Mouse (Mus musculus): ENCODE data around the gene Notch2. TPM values are rescaled to one million over a fixed set of nuclear protein-coding genes. Genes with fewer than 3 reads are reported as not detected.

The Notch2 gene
- polyA plus RNA-seq (2015; fragmentation: Nextera tagmentation; extraction: Ambion mirVana) = 11.9 and 12.1 TPM in 2 replicates

GRCm38 (mm10) chr3:98013401-98014281 is at the start of gene Notch2:
Notch2 (plus strand) TSS chr3:98013527.
- Histone ChIP-seq H3K27ac (replicated peaks) (peak within 1 kb of the TSS; percentile 95), H3K4me3 (peak within 1 kb of the TSS; percentile 77), H3K27me3 (replicated peaks) (peaks cover 5% of the 10 kb centered on the region), H3K9me3 (no peaks in the 10 kb centered on the region), H3K36me3 (no peaks in the 10 kb centered on the region), H3K9ac (peak within 1 kb of the TSS; percentile 96), H3K4me1 (peaks cover 46% of the 10 kb centered on the region), H3K4me2 (peak within 1 kb of the TSS; percentile 75)
- WGBS = under 1% methylated on average over 90 of the region's 95 CpGs
- peak; percentile 70 for ATAC-seq (ENCODE audit: extremely low read depth, insufficient number of reproducible peaks, low FRiP score, low TSS enrichment)

GRCm38 (mm10) chr3:97964878-97965353 is 48.4 kb upstream of the Notch2 start:
- Histone ChIP-seq H3K4me3 (no peak overlapping the region), H3K27ac (replicated peaks) (no peak overlapping the region), H3K9me3 (no peaks in the 10 kb centered on the region), H3K4me2 (peak overlapping the region; percentile 21), H3K36me3 (no peaks in the 10 kb centered on the region), H3K4me1 (peaks cover 34% of the 10 kb centered on the region), H3K9ac (no peak overlapping the region), H3K27me3 (replicated peaks) (peaks cover 20% of the 10 kb centered on the region)
- WGBS = 38% methylated on average over 14 of the region's 14 CpGs
- ATAC-seq (ENCODE audit: extremely low read depth, insufficient number of reproducible peaks, low FRiP score, low TSS enrichment) = no peak

- WGBS = 59% methylated on average over 2 of the region's 2 CpGs
- Histone ChIP-seq H3K4me3 (no peak overlapping the region), H3K27me3 (replicated peaks) (peaks cover 33% of the 10 kb centered on the region), H3K27ac (replicated peaks) (no peak overlapping the region), H3K9ac (no peak overlapping the region), H3K4me2 (no peak overlapping the region), H3K36me3 (no peaks in the 10 kb centered on the region), H3K4me1 (peaks cover 27% of the 10 kb centered on the region), H3K9me3 (no peaks in the 10 kb centered on the region)
- no peak for ATAC-seq (ENCODE audit: extremely low read depth, insufficient number of reproducible peaks, low FRiP score, low TSS enrichment)
Observed at GRCm38 (mm10) chr3:97967627-97968026, 45.7 kb upstream of the Notch2 start.

GRCm38 (mm10) chr3:97968191-97968590 is 45.1 kb upstream of the Notch2 start:
- no peak overlapping the region for H3K27ac ChIP-seq (replicated peaks)
- WGBS = 48% methylated on average over 2 of the region's 2 CpGs
- no peaks in the 10 kb centered on the region for H3K36me3 ChIP-seq
- H3K27me3 ChIP-seq (replicated peaks) = peaks cover 35% of the 10 kb centered on the region
- H3K4me1 ChIP-seq = peaks cover 25% of the 10 kb centered on the region
- no peak overlapping the region for H3K4me3 ChIP-seq
- no peak overlapping the region for H3K4me2 ChIP-seq
- no peak for ATAC-seq (ENCODE audit: extremely low read depth, insufficient number of reproducible peaks, low FRiP score, low TSS enrichment)
- H3K9ac ChIP-seq = no peak overlapping the region
- no peaks in the 10 kb centered on the region for H3K9me3 ChIP-seq

- Histone ChIP-seq H3K9me3 (no peaks in the 10 kb centered on the region), H3K4me2 (no peak overlapping the region), H3K27ac (replicated peaks) (no peak overlapping the region), H3K4me1 (peaks cover 25% of the 10 kb centered on the region), H3K4me3 (no peak overlapping the region), H3K36me3 (no peaks in the 10 kb centered on the region), H3K9ac (no peak overlapping the region), H3K27me3 (replicated peaks) (peaks cover 36% of the 10 kb centered on the region)
- no peak for ATAC-seq (ENCODE audit: extremely low read depth, insufficient number of reproducible peaks, low FRiP score, low TSS enrichment)
- WGBS = 51% methylated on average over 1 of the region's 1 CpGs
Observed at GRCm38 (mm10) chr3:97969019-97969418, 44.3 kb upstream of the Notch2 start.

GRCm38 (mm10) chr3:97971117-97971516 is 42.2 kb upstream of the Notch2 start:
- Histone ChIP-seq H3K4me1 (peaks cover 14% of the 10 kb centered on the region; the same call in 1 of the 2 replicates), H3K4me3 (no peak overlapping the region), H3K36me3 (no peaks in the 10 kb centered on the region), H3K4me2 (no peak overlapping the region), H3K9ac (no peak overlapping the region), H3K9me3 (no peaks in the 10 kb centered on the region), H3K27ac (replicated peaks) (no peak overlapping the region), H3K27me3 (replicated peaks) (peaks cover 32% of the 10 kb centered on the region)
- 34% methylated on average over 7 of the region's 7 CpGs for WGBS
- ATAC-seq (ENCODE audit: extremely low read depth, insufficient number of reproducible peaks, low FRiP score, low TSS enrichment) = 0 out of 2 replicates have a peak, but pooled peaks have one; percentile 51

GRCm38 (mm10) chr3:97972200-97972599 is 41.1 kb upstream of the Notch2 start:
- Histone ChIP-seq H3K36me3 (no peaks in the 10 kb centered on the region), H3K4me3 (no peak overlapping the region), H3K27me3 (replicated peaks) (peaks cover 28% of the 10 kb centered on the region), H3K27ac (replicated peaks) (no peak overlapping the region), H3K9me3 (no peaks in the 10 kb centered on the region), H3K4me2 (no peak overlapping the region), H3K4me1 (peaks cover 19% of the 10 kb centered on the region; the same call in 1 of the 2 replicates), H3K9ac (no peak overlapping the region)
- 28% methylated on average over 5 of the region's 5 CpGs for WGBS
- ATAC-seq (ENCODE audit: extremely low read depth, insufficient number of reproducible peaks, low FRiP score, low TSS enrichment) = no peak

- H3K27me3 ChIP-seq (replicated peaks) = peaks cover 28% of the 10 kb centered on the region
- H3K4me2 ChIP-seq = no peak overlapping the region
- H3K4me3 ChIP-seq = no peak overlapping the region
- 56% methylated on average over 4 of the region's 4 CpGs for WGBS
- no peaks in the 10 kb centered on the region for H3K36me3 ChIP-seq
- no peak overlapping the region for H3K9ac ChIP-seq
- peaks cover 25% of the 10 kb centered on the region; the same call in 1 of the 2 replicates for H3K4me1 ChIP-seq
- H3K27ac ChIP-seq (replicated peaks) = no peak overlapping the region
- ATAC-seq (ENCODE audit: extremely low read depth, insufficient number of reproducible peaks, low FRiP score, low TSS enrichment) = no peak
- no peaks in the 10 kb centered on the region for H3K9me3 ChIP-seq
Observed at GRCm38 (mm10) chr3:97972707-97973106, 40.6 kb upstream of the Notch2 start.

GRCm38 (mm10) chr3:97973306-97973705 is 40.0 kb upstream of the Notch2 start:
- no peak overlapping the region for H3K4me3 ChIP-seq
- H3K36me3 ChIP-seq = no peaks in the 10 kb centered on the region
- H3K9ac ChIP-seq = no peak overlapping the region
- no peaks in the 10 kb centered on the region for H3K9me3 ChIP-seq
- H3K4me2 ChIP-seq = no peak overlapping the region
- peaks cover 21% of the 10 kb centered on the region; the same call in 1 of the 2 replicates for H3K4me1 ChIP-seq
- WGBS = 51% methylated on average over 2 of the region's 2 CpGs
- no peak overlapping the region for H3K27ac ChIP-seq (replicated peaks)
- ATAC-seq (ENCODE audit: extremely low read depth, insufficient number of reproducible peaks, low FRiP score, low TSS enrichment) = no peak
- peaks cover 28% of the 10 kb centered on the region for H3K27me3 ChIP-seq (replicated peaks)

- Histone ChIP-seq H3K4me2 (no peak overlapping the region), H3K27me3 (replicated peaks) (peaks cover 36% of the 10 kb centered on the region), H3K27ac (replicated peaks) (no peak overlapping the region), H3K36me3 (no peaks in the 10 kb centered on the region), H3K4me1 (peaks cover 19% of the 10 kb centered on the region; the same call in 1 of the 2 replicates), H3K4me3 (no peak overlapping the region), H3K9ac (no peak overlapping the region), H3K9me3 (no peaks in the 10 kb centered on the region)
- ATAC-seq (ENCODE audit: extremely low read depth, insufficient number of reproducible peaks, low FRiP score, low TSS enrichment) = no peak
- 71% methylated on average over 6 of the region's 6 CpGs for WGBS
Observed at GRCm38 (mm10) chr3:97974197-97974770, 39.0 kb upstream of the Notch2 start.

- Histone ChIP-seq H3K9me3 (no peaks in the 10 kb centered on the region), H3K27ac (replicated peaks) (no peak overlapping the region)
- 48% methylated on average over 6 of the region's 6 CpGs for WGBS
Observed at GRCm38 (mm10) chr3:97976706-97977105, 36.6 kb upstream of the Notch2 start.

More at GRCm38 (mm10) chr3:97976706-97977105, 36.6 kb upstream of the Notch2 start:
- Histone ChIP-seq H3K4me2 (no peak overlapping the region), H3K9ac (no peak overlapping the region), H3K36me3 (no peaks in the 10 kb centered on the region), H3K4me3 (no peak overlapping the region), H3K27me3 (replicated peaks) (peaks cover 18% of the 10 kb centered on the region), H3K4me1 (peaks cover 18% of the 10 kb centered on the region; the same call in 1 of the 2 replicates)
- ATAC-seq (ENCODE audit: extremely low read depth, insufficient number of reproducible peaks, low FRiP score, low TSS enrichment) = no peak

Data from heart, embryonic 13.5 days (tissue).